Mouse (Mus musculus): Measurements from ENCODE around the gene Tmc3.

DNA sequence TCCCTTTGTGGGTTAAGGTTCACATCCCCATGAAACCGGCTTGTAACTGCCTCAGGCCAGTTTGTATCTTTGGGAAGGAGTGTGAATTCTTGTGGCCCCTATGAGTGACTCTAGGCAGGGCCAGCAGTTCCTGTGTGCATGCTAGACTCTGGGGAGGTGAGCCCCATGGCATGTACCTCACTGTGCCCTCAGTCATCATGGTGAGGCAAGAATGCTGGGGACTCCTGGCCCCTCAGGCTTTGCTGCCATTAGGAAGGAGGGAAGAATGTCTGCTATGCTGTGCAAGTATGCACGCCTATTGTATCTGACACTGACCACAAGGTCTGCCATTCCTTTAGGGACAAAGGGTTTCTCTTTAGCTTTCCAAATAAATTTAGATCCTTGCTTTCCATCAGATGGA is 56.4 kb downstream of the Tmc3 start:
- TF ChIP-seq CTCF (IDR thresholded peaks at IDR 0.05; ENCODE audit: low read depth, low read length) (no peak), POLR2A (IDR thresholded peaks at IDR 0.05; ENCODE audit: borderline replicate concordance, low read depth, low read length) (no peak)

Measured in bone marrow macrophage, adult 2 months (primary cell).